Mouse (Mus musculus) lung, postnatal 14 days (tissue): ENCODE data around the gene Polr2a.
"Not testable (repeated sequence)": the region's sequence is repeated elsewhere in the genome, so short reads cannot be mapped to it uniquely, and the experiment has no call there.

Source experiments
- DNase-seq: peaks from one replicate; pipeline ENCODE4 v3.0.0; 2021

The Polr2a gene

DNA sequence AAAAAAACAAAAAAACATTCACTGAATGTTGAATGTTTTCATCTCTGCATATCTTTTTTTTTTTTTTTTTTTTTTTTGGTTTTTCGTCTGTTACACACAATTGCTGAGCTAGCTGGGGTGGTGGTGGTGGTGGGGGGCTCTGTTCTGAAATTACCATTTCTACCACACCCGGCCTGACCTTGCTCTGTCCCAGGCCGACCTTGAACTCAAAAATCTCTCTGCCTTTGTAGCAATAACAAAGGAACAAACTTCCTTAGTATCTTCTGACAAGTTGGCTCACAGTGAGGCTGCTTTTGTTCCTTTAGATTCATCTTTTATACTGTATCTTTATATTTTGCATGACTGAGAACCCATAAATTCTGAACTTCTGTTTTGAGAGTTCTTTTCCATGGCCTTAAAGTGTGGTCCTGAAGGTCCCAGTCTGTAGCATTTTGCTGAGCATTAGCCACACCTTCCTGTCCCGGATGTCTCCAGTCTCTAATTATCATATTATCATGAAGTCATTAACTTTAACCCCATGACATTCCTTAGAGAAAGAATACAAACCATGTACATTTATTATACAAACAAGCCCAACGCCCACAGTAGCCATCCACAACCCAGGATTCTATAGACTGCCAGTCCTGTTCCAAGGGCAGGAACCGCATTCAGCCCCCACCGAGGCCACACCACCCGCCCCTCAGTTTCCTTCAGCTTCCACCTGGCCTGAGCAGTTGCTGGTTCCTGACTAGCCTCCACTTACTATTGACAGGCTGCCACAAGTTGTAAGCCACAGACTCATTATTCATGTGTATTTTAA, 54.4 kb downstream of the Polr2a start:
- no peak for DNase-seq

DNA sequence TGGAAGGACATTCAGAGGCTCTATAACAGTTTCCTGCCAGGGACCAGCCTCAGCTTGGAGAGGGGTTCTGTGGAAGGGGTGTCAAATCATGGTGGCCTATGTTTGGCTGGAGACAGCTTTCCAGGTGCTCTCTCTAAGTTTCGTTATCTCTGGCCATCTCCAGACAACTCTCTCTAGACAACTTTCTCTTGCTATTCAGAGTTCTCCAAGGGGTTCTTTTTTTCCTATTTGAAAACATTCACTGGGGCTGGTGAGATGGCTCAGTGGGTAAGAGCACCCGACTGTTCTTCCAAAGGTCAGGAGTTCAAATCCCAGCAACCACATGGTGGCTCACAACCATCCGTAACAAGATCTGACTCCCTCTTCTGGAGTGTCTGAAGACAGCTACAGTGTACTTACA, 55.1 kb downstream of the Polr2a start:
- not testable (repeated sequence) for DNase-seq

DNA sequence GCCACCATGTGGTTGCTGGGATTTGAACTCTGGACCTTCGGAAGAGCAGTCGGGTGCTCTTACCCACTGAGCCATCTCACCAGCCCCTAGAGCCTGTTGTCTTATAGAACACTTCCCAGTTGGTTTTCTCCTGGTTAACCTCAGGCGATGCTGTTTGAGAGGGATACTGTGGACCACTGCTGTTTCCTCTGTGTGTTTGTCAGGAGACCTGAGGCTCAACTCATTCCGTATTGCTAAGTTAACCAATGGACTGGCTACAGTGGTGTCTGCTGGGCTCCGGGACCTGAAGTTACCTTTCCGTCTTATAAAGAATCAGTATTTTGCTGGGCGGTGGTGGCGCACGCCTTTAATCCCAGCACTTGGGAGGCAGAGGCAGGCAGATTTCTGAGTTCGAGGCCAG, 55.6 kb downstream of the Polr2a start:
- not testable (repeated sequence) for DNase-seq

DNA sequence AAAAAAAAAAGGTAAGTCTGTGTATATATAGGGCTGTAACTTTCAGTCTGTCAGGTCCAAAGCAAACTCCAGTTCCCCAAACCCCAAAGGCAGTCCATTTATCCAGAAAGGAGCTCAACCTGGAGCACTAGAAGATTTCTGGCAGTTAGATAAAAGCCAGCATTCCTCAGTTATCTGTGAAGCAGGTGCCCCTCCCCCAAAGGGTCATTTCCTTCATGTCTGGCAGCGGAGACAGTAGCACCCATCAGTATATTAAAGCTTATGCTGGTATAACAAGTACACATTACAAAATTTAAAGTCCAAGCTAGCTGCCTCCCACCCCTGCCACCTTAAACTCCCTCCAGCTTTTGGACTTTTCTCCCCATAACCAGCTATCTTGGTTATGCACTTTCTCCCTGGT, 58.8 kb downstream of the Polr2a start:
- DNase-seq: no peak

DNA sequence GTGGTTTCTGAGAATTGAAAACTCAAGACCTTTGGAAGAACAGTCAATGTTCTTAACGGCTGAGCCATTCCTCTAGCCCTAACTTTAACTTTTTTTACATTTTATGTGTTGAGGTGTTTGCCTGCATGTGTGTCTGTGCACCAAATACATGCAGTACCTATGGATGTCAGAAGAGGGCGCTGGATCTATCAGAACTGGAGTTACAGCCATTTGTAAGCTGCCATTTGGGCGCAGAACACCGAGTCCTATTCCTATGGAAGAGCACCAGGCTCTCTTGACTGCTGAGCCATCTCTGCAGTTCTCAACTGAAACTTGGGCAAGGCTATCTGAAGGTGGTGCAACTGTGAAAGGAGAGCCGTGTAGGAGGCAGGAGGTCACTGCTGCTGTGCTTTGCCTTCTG, 59.9 kb downstream of the Polr2a start:
- no peak for DNase-seq

DNA sequence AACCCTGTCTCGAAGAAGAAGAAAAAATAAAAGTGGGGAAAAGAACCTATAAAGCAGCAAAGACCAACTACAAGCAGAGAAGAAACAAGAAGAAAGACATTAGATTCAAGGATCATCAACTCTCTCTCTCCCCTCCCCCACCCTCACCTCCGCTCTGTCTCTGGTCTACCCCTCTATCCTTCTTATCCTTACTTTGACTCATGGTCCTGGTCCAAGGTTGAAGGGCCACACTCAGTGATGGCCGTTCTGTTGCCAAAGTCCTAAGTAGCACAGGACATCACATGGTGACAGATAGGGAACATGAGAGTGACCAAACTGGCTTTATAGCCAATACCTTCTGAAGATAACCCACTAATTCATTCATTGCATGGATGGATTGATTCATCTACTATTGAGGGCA, 61.0 kb downstream of the Polr2a start:
- no peak for DNase-seq

DNA sequence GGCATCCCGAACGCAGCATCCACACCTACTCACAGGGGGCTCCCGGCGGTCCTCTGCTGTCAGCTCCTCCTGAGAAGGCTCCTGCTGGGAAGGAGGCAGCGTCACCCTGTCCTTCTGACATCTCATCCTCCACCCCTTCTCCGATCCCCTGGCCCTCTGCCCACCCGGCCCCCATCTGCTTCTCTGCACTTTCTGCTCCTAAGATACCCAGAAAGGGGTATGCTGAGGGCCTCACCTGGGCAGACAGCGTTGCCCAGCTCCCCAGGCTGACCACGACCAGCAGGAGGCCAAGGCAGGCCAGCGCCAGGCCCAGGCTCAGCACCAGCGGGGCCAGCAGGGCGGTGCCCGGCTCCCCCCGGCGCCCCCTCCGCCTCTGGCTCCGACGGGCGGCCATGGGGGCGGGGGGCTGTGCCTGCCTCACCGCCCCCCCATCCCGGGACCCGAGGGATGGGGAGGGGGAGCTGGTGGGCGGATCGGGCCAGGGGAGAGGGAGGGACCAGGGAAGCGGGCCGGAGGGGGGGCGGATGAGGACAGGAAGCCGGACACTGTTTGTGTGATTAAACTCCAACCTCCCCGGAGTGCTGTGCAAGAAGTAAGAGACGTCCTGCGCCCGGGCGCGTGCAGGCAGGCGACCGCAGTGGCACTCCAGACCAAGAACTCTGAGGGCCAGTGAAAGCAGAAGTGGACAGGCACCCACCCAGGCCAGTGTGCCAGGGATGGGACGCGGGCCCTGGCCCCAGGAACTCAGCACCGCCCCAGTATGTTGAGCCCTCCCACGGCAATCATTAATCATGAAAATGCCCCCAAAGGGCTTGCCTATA, 62.9 kb downstream of the Polr2a start, which contains the start of the genes Tnfsf12 and Tnfsfm13:
TSS of gene Tnfsf12 (minus strand) at position 489 of the 821 bp plus-strand sequence.
TSS of gene Tnfsfm13 (minus strand) at position 738 of the 821 bp plus-strand sequence.
- DNase-seq: peak; percentile 83

DNA sequence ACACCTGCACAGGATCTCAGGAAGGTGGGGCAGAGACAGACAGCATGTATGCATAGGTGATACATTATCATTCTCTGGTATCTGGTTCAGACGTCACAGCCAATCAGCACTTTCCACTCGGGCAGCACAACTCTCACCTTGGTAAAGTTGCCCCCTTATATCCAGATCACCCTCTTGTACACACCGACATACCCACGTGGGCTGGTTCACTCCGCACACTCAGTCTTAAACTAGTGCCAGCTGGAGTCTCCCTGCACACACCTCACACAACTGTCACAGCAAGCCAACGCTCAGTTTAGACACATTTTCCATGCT, 63.4 kb downstream of the Polr2a start:
- no peak for DNase-seq

DNA sequence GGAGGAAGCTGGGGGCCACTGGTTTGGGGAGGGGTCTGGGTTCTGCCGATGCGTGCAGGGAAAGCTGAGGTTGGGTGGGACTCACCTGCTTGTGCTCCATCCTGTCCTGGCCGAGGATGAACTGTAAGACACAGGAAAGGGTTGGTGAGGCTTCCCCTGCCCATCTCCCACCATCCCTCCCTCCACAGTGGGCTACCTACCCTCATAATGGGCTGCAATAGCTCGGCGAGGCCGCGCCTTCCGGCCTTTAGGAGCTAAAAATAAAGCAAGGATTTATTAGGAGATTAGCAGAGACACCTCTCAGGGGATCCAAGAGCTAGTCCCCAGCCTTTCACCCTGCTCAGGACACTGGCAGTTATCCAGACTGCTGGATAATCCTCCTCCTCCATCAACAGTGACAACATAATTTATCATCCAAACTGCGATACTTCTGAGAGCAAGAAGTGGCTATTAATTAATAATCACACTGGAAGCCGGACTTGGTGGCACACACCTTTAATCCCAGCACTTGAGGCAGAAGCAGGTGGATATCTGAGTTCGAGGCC, 64.9 kb downstream of the Polr2a start:
- DNase-seq: no peak

DNA sequence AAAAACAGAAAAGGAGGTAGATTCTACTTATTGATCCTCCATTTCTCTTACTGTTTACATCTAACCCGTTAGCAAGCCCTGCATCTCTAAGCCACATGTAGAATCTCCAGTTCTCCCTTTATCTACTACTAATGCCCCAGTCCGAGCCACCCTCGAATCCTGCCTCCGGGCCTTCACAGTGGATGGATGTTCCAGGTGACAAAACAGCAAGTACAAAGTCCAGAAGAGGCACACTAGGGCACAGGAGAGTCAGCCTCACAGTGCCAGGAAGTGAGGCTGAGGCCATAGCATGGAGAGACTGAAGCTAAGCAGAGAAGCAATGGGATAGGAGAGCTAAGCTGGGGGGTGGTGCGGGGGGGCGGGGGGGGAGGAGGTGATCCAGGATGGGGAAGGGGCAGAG, 65.6 kb downstream of the Polr2a start:
- no peak for DNase-seq

DNA sequence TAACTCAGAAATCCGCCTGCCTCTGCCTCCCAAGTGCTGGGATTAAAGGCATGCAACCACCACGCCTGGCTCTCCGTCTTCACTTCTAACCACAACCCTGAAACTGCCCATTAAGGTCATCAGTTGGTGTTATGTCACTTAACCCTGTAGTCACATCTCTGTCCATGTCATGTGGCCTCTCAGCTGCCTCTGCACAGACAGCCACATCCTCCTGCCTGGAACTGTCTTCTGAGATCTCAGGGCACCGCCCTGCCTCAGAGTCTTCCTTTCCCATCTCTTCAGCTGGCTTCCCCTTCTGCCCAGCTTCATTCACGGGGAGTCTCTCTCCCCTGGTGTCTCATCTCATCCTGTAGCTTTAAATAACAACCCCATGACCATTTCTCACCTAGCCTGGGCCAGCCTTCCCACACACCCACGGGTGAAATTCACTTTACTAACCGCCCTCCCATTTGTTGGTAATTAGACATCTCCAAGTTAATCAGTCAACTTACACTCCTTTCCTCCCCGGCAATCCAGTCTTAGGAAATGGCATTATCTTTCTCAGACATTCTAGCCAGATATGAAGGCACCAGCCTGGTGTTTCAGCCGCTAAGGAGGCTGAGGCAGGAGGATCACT, 66.1 kb downstream of the Polr2a start:
- DNase-seq: no peak

DNA sequence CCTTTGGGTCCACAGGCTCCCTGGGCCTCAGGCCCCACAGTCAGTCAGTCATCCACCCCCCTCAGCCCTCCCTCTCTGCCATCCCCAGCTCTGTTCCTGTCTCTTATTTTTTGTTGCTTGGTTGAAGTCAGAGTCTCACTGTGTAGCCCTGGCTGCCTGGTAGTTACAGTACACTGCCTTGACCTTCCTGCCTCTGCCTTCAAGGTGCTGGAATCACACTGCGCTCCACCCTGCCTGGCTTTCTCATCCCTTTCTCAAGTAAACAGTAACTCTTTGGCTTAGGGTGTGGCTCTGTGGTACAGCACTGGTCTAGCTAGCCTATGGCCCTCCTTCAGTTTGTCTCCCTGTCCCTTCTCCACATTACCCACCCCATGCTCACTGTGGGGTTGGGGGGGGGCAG, 68.5 kb downstream of the Polr2a start:
- DNase-seq: no peak

DNA sequence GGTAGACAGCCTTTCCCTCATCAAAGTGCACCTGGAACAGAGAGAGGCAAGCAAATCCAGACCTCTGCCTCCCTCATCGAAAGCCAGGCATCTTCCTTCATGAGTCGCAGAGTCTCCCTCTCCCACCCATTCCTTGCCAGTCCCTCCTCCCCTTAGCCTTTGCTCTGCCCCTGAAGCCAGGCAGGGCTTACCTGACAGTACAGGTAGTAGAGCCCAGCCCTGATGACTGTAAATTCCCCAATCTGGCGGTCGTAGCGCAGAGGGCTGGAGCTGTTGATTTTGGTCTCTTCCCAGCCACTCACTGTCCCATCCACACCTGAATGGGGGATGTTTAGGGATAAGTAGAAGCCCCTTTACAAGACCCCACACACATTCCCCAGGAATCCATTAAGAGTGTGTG, 71.4 kb downstream of the Polr2a start:
- no peak for DNase-seq

DNA sequence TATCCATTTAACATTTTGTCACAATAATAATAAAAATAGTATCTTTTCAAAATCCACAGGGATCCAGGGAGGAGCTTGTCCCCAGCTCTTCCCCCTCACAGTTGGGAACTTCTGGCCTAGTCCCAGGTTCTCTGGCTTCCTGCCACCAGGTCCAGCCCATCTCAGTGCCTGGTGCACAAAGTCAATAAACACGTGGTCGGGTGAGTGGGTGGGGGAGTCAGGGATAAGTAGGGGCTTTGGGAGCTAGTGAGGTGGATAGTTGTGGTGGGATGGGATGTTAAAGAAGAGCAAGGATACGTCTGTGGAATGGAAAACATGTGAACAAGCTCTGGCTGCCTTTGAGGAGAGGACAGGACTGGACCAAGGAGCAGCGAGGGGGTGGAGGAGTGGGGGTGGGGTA, 72.1 kb downstream of the Polr2a start:
- peak; percentile 92 for DNase-seq

DNA sequence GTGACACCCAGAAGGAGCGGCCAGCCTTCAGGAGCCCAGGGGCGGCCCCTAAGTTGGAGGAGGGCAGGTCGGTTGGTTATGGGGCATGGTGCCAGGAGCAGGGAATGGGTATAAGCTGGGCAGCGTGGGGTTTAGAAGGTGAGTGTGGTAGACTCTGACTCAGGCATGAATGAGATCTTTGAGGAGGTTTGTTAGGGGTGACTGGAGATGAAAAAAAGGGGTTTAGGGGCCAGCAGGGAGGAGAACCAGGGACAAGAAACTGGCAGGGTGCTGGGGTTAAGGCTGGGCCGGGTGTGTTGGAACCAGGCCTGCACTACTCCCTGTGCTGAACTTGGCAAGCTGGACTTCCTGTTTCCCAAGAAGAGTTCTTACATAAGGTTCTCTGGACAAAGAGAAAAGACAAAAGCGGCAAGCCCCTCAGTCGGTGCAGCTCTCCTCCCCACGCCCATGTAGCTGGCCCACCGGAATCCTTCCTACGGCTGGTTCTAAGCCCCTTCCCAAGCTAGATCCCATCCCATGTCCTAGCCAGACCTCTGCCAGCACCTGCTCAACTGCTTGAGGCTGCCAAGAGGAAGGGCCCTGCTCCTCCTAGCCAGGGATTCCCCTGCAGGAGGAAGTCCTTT, 72.8 kb downstream of the Polr2a start, which contains the start of gene Tnfsf13:
TSS of gene Tnfsf13 (minus strand) at position 259 of the 623 bp plus-strand sequence.
- peak; percentile 86 for DNase-seq

DNA sequence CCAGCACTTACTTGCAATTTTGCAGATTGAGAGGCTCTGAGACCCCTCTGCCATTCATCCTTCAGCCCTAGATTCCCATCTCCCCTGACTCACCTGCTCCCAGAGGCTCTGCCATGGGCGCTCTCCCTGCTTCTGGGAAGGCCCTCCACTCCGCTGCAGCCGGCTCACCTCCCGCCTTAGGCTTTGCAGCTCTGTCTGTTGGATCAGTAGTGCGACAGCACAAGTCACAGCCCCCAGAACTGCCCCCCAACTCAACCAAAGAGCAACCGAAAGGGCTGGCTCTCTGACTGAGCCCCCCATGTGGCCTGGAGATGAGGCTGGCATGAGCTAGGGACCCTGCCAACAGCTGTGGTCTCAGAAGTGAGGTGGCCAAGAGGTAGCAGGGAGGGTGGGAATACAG, 73.5 kb downstream of the Polr2a start:
- no peak for DNase-seq

DNA sequence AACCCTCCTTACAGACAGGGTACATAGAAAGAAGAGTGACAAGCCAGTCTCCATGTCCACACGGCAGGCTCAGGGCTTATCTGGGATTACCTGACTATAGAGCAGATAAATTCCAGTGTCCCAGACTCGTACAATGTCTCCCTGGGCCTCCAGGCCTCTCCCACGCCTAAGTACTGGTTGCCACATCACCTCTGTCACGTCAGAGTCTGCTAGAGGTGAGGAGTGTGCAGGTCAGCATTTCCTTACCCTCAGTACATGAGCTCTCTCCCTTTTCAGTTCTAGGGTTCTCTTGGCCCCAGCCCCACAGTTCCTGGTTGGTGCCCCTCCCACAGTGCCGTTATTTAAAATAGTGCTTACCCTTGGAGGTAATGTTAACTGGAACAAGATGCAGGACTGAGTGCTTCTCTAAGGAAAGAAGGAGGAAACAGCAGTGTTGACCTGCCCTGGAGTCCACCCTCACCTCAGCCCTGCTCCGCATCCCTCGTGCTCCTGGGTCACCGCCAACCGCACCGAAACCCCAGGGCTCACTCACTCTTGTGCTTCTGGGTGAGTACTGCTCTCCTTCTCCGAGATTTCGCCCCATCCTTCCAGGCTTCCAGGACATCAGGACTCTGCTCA, 74.2 kb downstream of the Polr2a start:
- peak; percentile 47 for DNase-seq
